Mouse (Mus musculus) megakaryocyte, adult 5-6 weeks (primary cell): ENCODE data around the gene Gal3st2c. TPM values are rescaled to one million over a fixed set of nuclear protein-coding genes. Genes with fewer than 3 reads are reported as not detected.
A peak's percentile ranks its signal among the peaks of the same experiment; 100 is the strongest.
"Not testable (repeated sequence)": the region's sequence is repeated elsewhere in the genome, so short reads cannot be mapped to it uniquely, and the experiment has no call there.

Experiments
- ATAC-seq: 2 replicates; pipeline ENCODE4 v1.8.0; 2016; ENCODE audit warnings: mild to moderate bottlenecking, inconsistent platforms; ENCODE audit not compliant: poor library complexity, severe bottlenecking
- total RNA-seq, 2 experiments: library from RNA; stranded (forward) in 1 of 2; stranded (reverse) in 1 of 2; fragments of 153-499, 151-499 nt in 1 of 2; fragments of 221-1000, 200-1000 nt in 1 of 2; gene quantifications; 2 replicates each; pipeline versions ENCODE4 v1.2.3 to v1.2.4; 2015 to 2017

The Gal3st2c gene
- total RNA-seq, 2 experiments from 2014 or later = not detected

- no peak for ATAC-seq
Measured at GRCm38 (mm10) chr1:94045559-94045958, 55.2 kb downstream of the Gal3st2c start.

GRCm38 (mm10) chr1:94046544-94046943, 56.2 kb downstream of the Gal3st2c start:
- ATAC-seq = no peak

- no peak for ATAC-seq
Measured at GRCm38 (mm10) chr1:94051104-94051503, 60.8 kb downstream of the Gal3st2c start.

- no peak for ATAC-seq
Measured at GRCm38 (mm10) chr1:94052373-94052772, 62.1 kb downstream of the Gal3st2c start, which contains the start of gene Pdcd1. TSS of gene Pdcd1 (minus strand) at chr1:94052553.

GRCm38 (mm10) chr1:94053530-94054216, 63.4 kb downstream of the Gal3st2c start:
- peak; percentile 54 for ATAC-seq

GRCm38 (mm10) chr1:94054481-94054880, 64.2 kb downstream of the Gal3st2c start:
- no peak for ATAC-seq

- ATAC-seq = peak; percentile 83
Measured at GRCm38 (mm10) chr1:94055966-94056365, 65.7 kb downstream of the Gal3st2c start.

- no peak for ATAC-seq
Measured at GRCm38 (mm10) chr1:94057401-94057800, 67.1 kb downstream of the Gal3st2c start.

GRCm38 (mm10) chr1:94058281-94058680, 68.0 kb downstream of the Gal3st2c start:
- ATAC-seq = not testable (repeated sequence)

Other genes starting within 250 kb of the Gal3st2c start
- 16.6 and 19.9 TPM in 2 replicates for gene Atg4b, start 239.0 kb upstream of the Gal3st2c start, total RNA-seq (2015)
- 34.5 and 36.5 TPM in 2 replicates for gene Atg4b, start 239.0 kb upstream of the Gal3st2c start, total RNA-seq (2017)
- gene Thap4, start 235.6 kb upstream of the Gal3st2c start, total RNA-seq (2015) = 19.5 and 25.3 TPM in 2 replicates
- 11.5 and 14.0 TPM in 2 replicates for gene Thap4, start 235.6 kb upstream of the Gal3st2c start, total RNA-seq (2017)
- gene Dtymk, start 188.6 kb upstream of the Gal3st2c start, total RNA-seq (2015) = 89.6 and 94.6 TPM in 2 replicates
- 78.7 and 94.6 TPM in 2 replicates for gene Dtymk, start 188.6 kb upstream of the Gal3st2c start, total RNA-seq (2017)
- gene Ing5, start 186.5 kb upstream of the Gal3st2c start, total RNA-seq (2015) = 8.3 and 11.1 TPM in 2 replicates
- 22.1 and 26.3 TPM in 2 replicates for gene Ing5, start 186.5 kb upstream of the Gal3st2c start, total RNA-seq (2017)
- gene D2hgdh, start 165.6 kb upstream of the Gal3st2c start, total RNA-seq (2015) = 10.8 and 12.4 TPM in 2 replicates
- gene D2hgdh, start 165.6 kb upstream of the Gal3st2c start, total RNA-seq (2017) = 13.2 and 15.2 TPM in 2 replicates
- gene Gal3st2, start 129.2 kb upstream of the Gal3st2c start, total RNA-seq (2015) = not detected in 2 replicates
- gene Gal3st2, start 129.2 kb upstream of the Gal3st2c start, total RNA-seq (2017) = not detected in 2 replicates
- gene Gal3st2b, start 72.2 kb upstream of the Gal3st2c start, total RNA-seq (2015) = not detected in 2 replicates
- not detected in 2 replicates for gene Gal3st2b, start 72.2 kb upstream of the Gal3st2c start, total RNA-seq (2017)
- not detected in 2 replicates for gene Neu4, start 29.9 kb downstream of the Gal3st2c start, total RNA-seq (2015)
- not detected in 2 replicates for gene Neu4, start 29.9 kb downstream of the Gal3st2c start, total RNA-seq (2017)
- gene Pdcd1, start 62.0 kb downstream of the Gal3st2c start, total RNA-seq (2015) = not detected in 2 replicates
- gene Pdcd1, start 62.0 kb downstream of the Gal3st2c start, total RNA-seq (2017) = 0.26 TPM in 1 of 2 replicates, not detected in the other